In genomic region chr2:101563206-101563605, GRCm38 (mm10) we compare ENCODE assay signal across 16 mouse cellular contexts.
DNase-seq lines count a peak whose midpoint lies in the region; ATAC-seq and TF ChIP-seq lines count a peak whose summit lies in the region.
"Had no signal": no experiment of that assay in that cellular context is flagged by ENCODE, and none has a peak within 500 bp of the region (broad histone marks: within the 10 kb centered on the region; RNA-seq: fewer than 3 reads in every experiment).

No protein-coding gene starts in this region.

- no peak overlapping the region for H3K9ac ChIP-seq in heart, postnatal 0 days (replicated peaks; ENCODE audit: low read depth, low read length)
- no peak overlapping the region for H3K9ac ChIP-seq in neural tube, embryonic 14.5 days (replicated peaks; ENCODE audit: low read depth, low read length)
- H3K9ac ChIP-seq: heart, embryonic 12.5 days; limb, embryonic 13.5 days; liver, embryonic 15.5 days had no signal

- 72% methylated on average over 6 of the region's 6 CpGs for WGBS in heart, postnatal 0 days
- 50% methylated on average over 6 of the region's 6 CpGs for WGBS in neural tube, embryonic 14.5 days

- H3K36me3 ChIP-seq in heart, postnatal 0 days (replicated peaks; ENCODE audit: control insufficient read depth, insufficient read depth, low read length), result peaks cover 4% of the 10 kb centered on the region; the same call in 1 of the 2 replicates
- H3K36me3 ChIP-seq in neural tube, embryonic 14.5 days (ENCODE audit: control insufficient read depth, insufficient read depth, low read length), result no peaks in the 10 kb centered on the region
- H3K36me3 ChIP-seq: liver, embryonic 15.5 days had no signal

- no peaks in the 10 kb centered on the region for H3K4me1 ChIP-seq in heart, postnatal 0 days (ENCODE audit: control insufficient read depth, insufficient read depth)
- H3K4me1 ChIP-seq in neural tube, embryonic 14.5 days (ENCODE audit: control insufficient read depth, insufficient read depth, low read length), result peaks cover 5% of the 10 kb centered on the region; the same call in 1 of the 2 replicates
- H3K4me1 ChIP-seq: heart, embryonic 12.5 days; limb, embryonic 13.5 days; liver, embryonic 15.5 days; megakaryocyte, embryonic 14.5 days had no signal

- no peaks in the 10 kb centered on the region for H3K27me3 ChIP-seq in heart, postnatal 0 days (ENCODE audit: control insufficient read depth, insufficient read depth, low read length)
- no peaks in the 10 kb centered on the region for H3K27me3 ChIP-seq in neural tube, embryonic 14.5 days (ENCODE audit: control insufficient read depth, insufficient read depth, low read length)
- H3K27me3 ChIP-seq: heart, embryonic 12.5 days; limb, embryonic 13.5 days; liver, embryonic 15.5 days; megakaryocyte, embryonic 14.5 days had no signal

- no peak for TF ChIP-seq CTCF in heart, postnatal 0 days (IDR thresholded peaks at IDR 0.05; ENCODE audit: low read depth)

- no peak for ATAC-seq in heart, postnatal 0 days (ENCODE audit: insufficient read depth, low read depth)
- ATAC-seq in neural tube, embryonic 14.5 days (ENCODE audit: low read depth), result peak; percentile 41; the same call in 1 of the 2 replicates
- ATAC-seq: intestine, embryonic 16.5 days had no signal

- TF ChIP-seq EP300 in heart, postnatal 0 days (IDR thresholded peaks at IDR 0.05; ENCODE audit: low read depth), result no peak

- no peak for DNase-seq in heart, postnatal 0 days (ENCODE audit: low spot score)
- no peak for DNase-seq in heart, adult 18-20 months
- peak; percentile 12 for DNase-seq in retina, postnatal 1 day
- no peak for DNase-seq in retina, embryonic 14.5 days (ENCODE audit: low spot score)
- DNase-seq in thymus, postnatal 4 days, result peak; percentile 52
- DNase-seq in spleen, adult 12 weeks (ENCODE audit: low spot score), result no peak
- no peak for DNase-seq in left cerebral cortex, adult 8-10 months (ENCODE audit: low spot score in 2 of 2)
- DNase-seq: cerebellum, postnatal 36 days; gastrocnemius, postnatal 36 days; lung, postnatal 10 days had no signal

- no peak overlapping the region for H3K4me3 ChIP-seq in heart, postnatal 0 days (ENCODE audit: low read depth, low read length)
- H3K4me3 ChIP-seq in neural tube, embryonic 14.5 days (ENCODE audit: low read depth, low read length), result no peak overlapping the region
- H3K4me3 ChIP-seq: heart, embryonic 12.5 days; limb, embryonic 13.5 days; liver, embryonic 15.5 days; megakaryocyte, embryonic 14.5 days had no signal

- H3K4me2 ChIP-seq in heart, postnatal 0 days (ENCODE audit: low read depth, low read length), result no peak overlapping the region
- no peak overlapping the region for H3K4me2 ChIP-seq in neural tube, embryonic 14.5 days (ENCODE audit: low read depth, low read length)
- H3K4me2 ChIP-seq: heart, embryonic 12.5 days; limb, embryonic 13.5 days; liver, embryonic 15.5 days had no signal

- H3K9me3 ChIP-seq in heart, postnatal 0 days (replicated peaks; ENCODE audit: control insufficient read depth, low read length), result no peaks in the 10 kb centered on the region
- H3K9me3 ChIP-seq in neural tube, embryonic 14.5 days (ENCODE audit: control insufficient read depth, low read length), result no peaks in the 10 kb centered on the region
- H3K9me3 ChIP-seq: heart, embryonic 12.5 days; limb, embryonic 13.5 days; liver, embryonic 15.5 days; megakaryocyte, embryonic 14.5 days had no signal

- peak overlapping the region; percentile 61; the same call in 1 of the 2 replicates for H3K27ac ChIP-seq in heart, postnatal 0 days (ENCODE audit: low read depth)
- no peak overlapping the region for H3K27ac ChIP-seq in neural tube, embryonic 14.5 days (ENCODE audit: low read depth, low read length)
- H3K27ac ChIP-seq: limb, embryonic 13.5 days; liver, embryonic 15.5 days had no signal

Comparison
In these comparisons a context has a peak if more than half of its experiments do, and no peak if none do; other contexts are left out.
1. DNase-seq: peak in retina, postnatal 1 day (single experiment) and thymus, postnatal 4 days (single experiment); none in heart, postnatal 0 days (single experiment), heart, adult 18-20 months (0 of 2), retina, embryonic 14.5 days (single experiment), spleen, adult 12 weeks (single experiment) and left cerebral cortex, adult 8-10 months (0 of 2).